Mouse (Mus musculus): ENCODE results near the gene Mtfr1l. TPM values are rescaled to one million over a fixed set of nuclear protein-coding genes. Genes with fewer than 3 reads are reported as not detected.
A peak's percentile ranks its signal among the peaks of the same experiment; 100 is the strongest.
"Not testable (repeated sequence)": the region's sequence is repeated elsewhere in the genome, so short reads cannot be mapped to it uniquely, and the experiment has no call there.

The Mtfr1l gene
- polyA plus RNA-seq, 1 experiment from 2014 or later = 53.7 TPM

DNA sequence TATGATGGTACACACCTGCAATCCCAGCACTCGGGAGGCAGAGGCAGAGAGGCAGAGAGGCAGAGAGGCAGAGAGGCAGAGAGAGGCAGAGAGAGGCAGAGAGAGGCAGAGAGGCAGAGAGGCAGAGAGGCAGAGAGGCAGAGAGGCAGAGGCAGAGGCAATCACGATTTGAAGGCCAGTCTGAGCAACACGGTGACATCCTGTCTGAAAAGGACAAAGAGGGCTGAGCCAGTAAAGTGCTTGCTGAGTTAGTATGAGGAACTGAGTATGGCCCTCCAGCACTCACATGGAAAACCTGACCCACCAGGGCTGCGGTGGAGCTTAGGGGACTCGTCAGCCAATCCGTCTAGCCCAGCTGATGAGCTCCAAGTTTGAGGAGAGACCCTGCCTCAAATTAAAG, 36.2 kb downstream of the Mtfr1l start:
- ATAC-seq (ENCODE audit: low read depth); H3K4me2 ChIP-seq: not testable (repeated sequence)

DNA sequence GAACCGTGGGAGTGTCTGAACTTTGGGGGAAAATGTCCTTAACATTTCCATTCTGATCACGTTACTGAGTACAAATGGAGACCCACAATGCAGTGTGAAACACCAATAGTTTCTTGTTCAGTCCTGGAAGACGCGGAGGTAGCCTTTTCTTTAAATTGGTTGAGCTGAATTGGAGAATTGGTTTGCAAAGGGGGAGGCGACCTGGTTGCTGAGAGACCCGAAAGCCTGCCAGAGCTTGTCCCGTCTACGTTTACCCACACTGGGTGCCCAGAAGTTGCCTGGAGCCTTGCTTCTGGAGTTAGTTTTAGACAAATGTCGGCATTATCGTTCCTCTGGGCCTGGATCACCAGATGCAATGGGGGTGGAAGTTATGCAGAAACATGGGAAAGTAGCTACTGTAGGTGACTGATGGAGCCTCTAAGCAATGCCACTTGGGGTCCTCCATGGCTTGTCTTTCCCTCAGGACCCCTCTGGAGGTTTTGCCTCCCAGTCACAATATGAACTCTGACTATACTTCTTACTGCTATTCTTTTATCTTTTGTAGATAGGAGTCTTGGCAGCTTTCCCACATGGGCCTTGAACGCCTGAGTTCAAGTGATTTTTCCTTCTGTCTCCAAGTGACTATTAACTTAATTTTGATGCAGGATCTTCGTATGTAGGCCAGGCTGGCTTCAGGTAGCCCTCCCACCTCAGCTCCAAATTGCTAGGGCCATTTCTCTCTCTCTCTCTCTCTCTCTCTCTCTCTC, 37.0 kb downstream of the Mtfr1l start:
- DNase-seq (no peak), ATAC-seq (ENCODE audit: low read depth) (no peak)
- 59% methylated on average over 12 of the region's 12 CpGs for WGBS (ENCODE audit: insufficient replicate concordance)
- H3K4me3 ChIP-seq (replicated peaks) = peak overlapping the region; percentile 62
- peak overlapping the region; percentile 71 for H3K9ac ChIP-seq
- no peak overlapping the region; the same call in 1 of the 2 replicates for H3K27ac ChIP-seq
- no peaks in the 10 kb centered on the region for H3K27me3 ChIP-seq
- H3K4me1 ChIP-seq (replicated peaks) = peaks cover 71% of the 10 kb centered on the region
- peak overlapping the region; percentile 93 for H3K4me2 ChIP-seq
- H3K9me3 ChIP-seq (replicated peaks) = no peaks in the 10 kb centered on the region
- no peaks in the 10 kb centered on the region for H3K36me3 ChIP-seq

More for the DNA sequence above, 36.2 kb downstream of the Mtfr1l start:
- H3K4me3 ChIP-seq (replicated peaks); H3K27me3 ChIP-seq; H3K27ac ChIP-seq; H3K36me3 ChIP-seq; DNase-seq; H3K9ac ChIP-seq; H3K9me3 ChIP-seq (replicated peaks): not testable (repeated sequence)
- peaks cover 76% of the 10 kb centered on the region for H3K4me1 ChIP-seq (replicated peaks)
- WGBS (ENCODE audit: insufficient replicate concordance) = 50% methylated on average over 6 of the region's 6 CpGs

DNA sequence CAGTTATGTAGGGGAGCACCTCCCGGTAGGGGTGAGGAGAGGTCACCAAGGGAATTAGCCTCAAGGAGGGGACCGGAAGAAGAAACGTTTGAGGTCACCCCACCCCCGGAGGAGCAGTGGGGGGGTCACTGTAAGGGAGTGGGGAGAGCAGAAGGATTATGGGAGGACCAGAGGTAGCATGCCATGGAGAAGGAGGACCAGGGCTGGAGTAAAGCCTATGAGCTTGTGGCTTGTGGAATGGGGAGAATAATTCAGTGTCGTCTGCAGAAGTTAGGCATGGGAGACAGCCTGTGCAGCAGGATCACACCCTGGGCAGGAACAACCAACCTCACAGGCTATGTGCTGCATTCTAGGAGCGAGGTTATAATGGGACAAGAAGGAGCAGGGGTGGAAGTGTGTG, 38.0 kb downstream of the Mtfr1l start:
- peak overlapping the region; percentile 93 for H3K4me2 ChIP-seq
- H3K36me3 ChIP-seq = no peaks in the 10 kb centered on the region
- peak; percentile 17 for ATAC-seq (ENCODE audit: low read depth)
- H3K4me1 ChIP-seq (replicated peaks) = peaks cover 66% of the 10 kb centered on the region
- H3K27me3 ChIP-seq = no peaks in the 10 kb centered on the region
- H3K9ac ChIP-seq = peak overlapping the region; percentile 71
- DNase-seq = no peak
- H3K27ac ChIP-seq = peak overlapping the region; percentile 83
- H3K4me3 ChIP-seq (replicated peaks) = peak overlapping the region; percentile 62
- no peaks in the 10 kb centered on the region for H3K9me3 ChIP-seq (replicated peaks)
- 8% methylated on average over 6 of the region's 6 CpGs for whole genome bisulfite sequencing (ENCODE audit: insufficient replicate concordance)

DNA sequence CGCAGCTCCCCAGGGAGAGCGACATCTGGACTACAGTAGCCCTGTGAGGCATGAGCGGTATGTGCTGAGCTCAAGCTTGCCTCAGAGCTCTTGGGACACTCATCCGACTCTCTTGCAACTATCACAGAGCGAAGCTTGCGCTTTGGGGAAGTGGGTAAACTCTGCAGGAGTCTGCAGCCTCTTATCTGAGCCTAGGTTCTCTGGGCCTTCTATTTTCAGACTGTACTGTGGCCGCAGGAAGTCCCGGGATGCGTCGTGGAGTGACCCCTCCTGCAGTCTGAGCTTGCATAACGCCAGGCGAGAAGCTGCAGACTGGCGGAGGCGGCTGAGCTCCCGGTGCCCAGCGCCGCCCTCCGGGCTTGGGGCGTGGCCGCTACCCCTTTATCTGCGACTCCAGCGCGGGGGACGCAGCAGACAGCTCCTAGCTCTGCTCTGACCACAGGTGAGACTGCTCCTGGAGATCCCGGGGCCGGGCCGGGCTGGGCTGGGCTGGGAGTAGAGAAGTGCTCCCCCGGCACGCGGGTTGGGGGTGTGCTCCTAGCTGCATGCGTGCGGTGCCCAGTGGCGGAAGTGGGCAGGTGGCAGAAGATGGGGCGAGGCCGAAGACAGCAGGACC, 38.5 kb downstream of the Mtfr1l start, which contains the start of gene Paqr7:
TSS of gene Paqr7 (plus strand) at position 103 of the 616 bp plus-strand sequence.
- under 1% methylated on average over 35 of the region's 35 CpGs for WGBS (ENCODE audit: insufficient replicate concordance)
- DNase-seq (peak; percentile 74), ATAC-seq (ENCODE audit: low read depth) (peak; percentile 88)
- H3K4me3 ChIP-seq (replicated peaks) = peak within 1 kb of the TSS; percentile 62
- H3K4me1 ChIP-seq (replicated peaks) = peaks cover 63% of the 10 kb centered on the region
- no peaks in the 10 kb centered on the region for H3K36me3 ChIP-seq
- H3K9ac ChIP-seq = peak within 1 kb of the TSS; percentile 71
- H3K9me3 ChIP-seq (replicated peaks) = no peaks in the 10 kb centered on the region
- peak within 1 kb of the TSS; percentile 83 for H3K27ac ChIP-seq
- H3K27me3 ChIP-seq = no peaks in the 10 kb centered on the region
- H3K4me2 ChIP-seq = peak within 1 kb of the TSS; percentile 93

DNA sequence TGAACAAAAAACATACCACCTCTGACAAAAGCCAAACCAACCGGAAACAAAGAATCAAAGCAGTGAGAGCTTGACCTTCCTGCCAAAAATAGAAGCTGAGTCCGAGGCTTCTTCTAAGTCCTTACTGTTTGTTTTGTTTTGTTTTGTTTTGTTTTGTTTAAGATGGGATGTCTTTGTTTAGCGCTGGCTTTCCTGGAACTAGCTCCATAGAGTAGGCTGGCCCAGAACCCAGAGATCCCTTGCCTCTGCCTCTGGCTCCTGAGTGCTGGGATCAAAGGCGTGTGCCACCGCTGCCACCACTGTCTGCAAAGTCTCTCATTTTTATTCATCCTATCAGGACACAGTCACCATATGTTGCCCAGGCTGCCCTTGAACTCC, 39.7 kb downstream of the Mtfr1l start:
- DNase-seq (no peak), ATAC-seq (ENCODE audit: low read depth) (no peak)
- Histone ChIP-seq H3K9me3 (replicated peaks) (no peaks in the 10 kb centered on the region), H3K36me3 (no peaks in the 10 kb centered on the region), H3K4me3 (replicated peaks) (no peak overlapping the region), H3K4me2 (no peak overlapping the region), H3K4me1 (replicated peaks) (peaks cover 64% of the 10 kb centered on the region), H3K27ac (peak overlapping the region; percentile 83; the same call in 1 of the 2 replicates), H3K9ac (no peak overlapping the region), H3K27me3 (no peaks in the 10 kb centered on the region)
- WGBS (ENCODE audit: insufficient replicate concordance) = 64% methylated on average over 5 of the region's 5 CpGs

DNA sequence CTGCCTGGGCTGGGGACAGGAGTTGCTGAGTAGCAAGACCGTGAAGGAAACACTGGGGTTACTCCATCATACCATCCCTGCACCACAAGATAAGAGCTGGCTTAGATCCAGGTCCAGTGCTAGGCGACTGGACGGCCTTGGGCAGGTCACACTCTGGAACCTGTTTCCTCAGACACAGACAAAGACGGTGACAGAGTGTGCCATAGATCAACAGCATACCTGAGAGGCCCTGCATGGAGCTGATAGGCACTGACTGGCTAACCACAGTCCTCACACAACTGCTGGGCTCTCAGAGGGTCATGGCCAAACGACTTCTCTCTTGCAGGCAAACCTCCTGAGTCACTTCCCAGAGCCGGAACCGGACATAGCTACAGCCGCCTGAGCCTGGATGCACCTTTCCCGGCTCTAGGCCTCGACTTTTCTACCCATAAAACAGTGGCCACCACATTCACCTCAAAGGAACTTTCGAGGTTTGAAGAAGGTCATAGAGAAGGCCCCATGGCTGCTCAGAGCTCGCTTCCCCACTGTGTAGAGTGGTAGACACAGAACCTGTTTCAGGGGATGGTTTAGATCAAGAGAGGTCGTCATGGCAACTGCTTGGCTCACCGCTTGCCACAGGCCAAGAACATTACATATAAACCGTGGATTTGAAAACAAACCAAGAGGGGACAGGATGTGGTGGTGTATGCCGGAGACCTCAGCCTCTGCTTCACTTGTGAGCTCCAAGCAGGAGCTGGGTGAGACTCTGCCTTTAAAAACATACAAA, 40.2 kb downstream of the Mtfr1l start:
- ATAC-seq (ENCODE audit: low read depth) = peak; percentile 44
- Histone ChIP-seq H3K4me2 (no peak overlapping the region; the same call in 1 of the 2 replicates), H3K36me3 (no peaks in the 10 kb centered on the region), H3K27ac (peak overlapping the region; percentile 45; the same call in 1 of the 2 replicates), H3K4me1 (replicated peaks) (peaks cover 65% of the 10 kb centered on the region), H3K27me3 (no peaks in the 10 kb centered on the region), H3K4me3 (replicated peaks) (no peak overlapping the region), H3K9me3 (replicated peaks) (no peaks in the 10 kb centered on the region), H3K9ac (peak overlapping the region; percentile 28; the same call in 1 of the 2 replicates)
- WGBS (ENCODE audit: insufficient replicate concordance) = 18% methylated on average over 16 of the region's 16 CpGs
- DNase-seq = no peak

DNA sequence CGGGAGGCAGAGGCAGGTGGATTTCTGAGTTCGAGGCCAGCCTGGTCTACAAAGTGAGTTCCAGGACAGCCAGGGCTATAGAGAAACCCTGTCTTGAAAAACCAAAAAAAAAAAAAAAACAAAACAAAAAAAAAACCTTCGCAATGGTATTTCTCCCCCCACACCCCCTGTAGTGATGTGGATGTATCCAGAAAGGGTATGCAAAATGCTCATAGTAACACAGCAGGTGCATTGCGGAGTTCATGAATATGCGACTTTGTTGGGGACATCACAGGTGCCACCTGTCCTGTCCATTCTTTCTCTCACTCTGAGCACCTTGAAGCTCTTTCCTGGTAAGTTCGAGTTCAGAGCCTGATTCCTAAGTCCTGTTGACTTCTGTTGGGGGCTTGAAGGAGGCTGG, 41.0 kb downstream of the Mtfr1l start:
- Histone ChIP-seq H3K9ac (0 out of 2 replicates have a peak overlapping the region, but pooled peaks have one; percentile 28), H3K4me1 (replicated peaks) (peaks cover 70% of the 10 kb centered on the region)
- H3K27ac ChIP-seq; H3K4me3 ChIP-seq (replicated peaks); DNase-seq; H3K9me3 ChIP-seq (replicated peaks); H3K4me2 ChIP-seq; ATAC-seq (ENCODE audit: low read depth); H3K36me3 ChIP-seq; H3K27me3 ChIP-seq: not testable (repeated sequence)
- 71% methylated on average over 6 of the region's 6 CpGs for WGBS (ENCODE audit: insufficient replicate concordance)

DNA sequence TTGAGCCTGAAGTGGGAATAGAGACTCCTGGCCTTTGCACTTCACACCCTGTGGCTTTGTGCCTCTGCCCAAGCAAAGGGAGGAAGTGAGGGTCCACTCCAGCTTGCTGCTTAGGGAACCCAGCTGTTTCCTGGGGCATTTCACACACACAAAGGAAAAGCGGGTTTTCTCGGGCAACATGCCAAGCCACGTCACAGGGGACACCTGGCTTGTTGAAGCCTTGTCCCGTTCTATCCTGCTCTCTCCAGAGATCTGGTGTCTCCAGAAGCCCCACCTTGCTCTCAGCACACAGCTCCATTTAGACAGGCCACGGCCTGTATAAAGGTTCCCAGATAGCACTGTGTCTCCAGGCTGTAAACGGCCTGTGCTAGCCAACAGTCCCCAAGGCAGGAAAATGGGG, 43.5 kb downstream of the Mtfr1l start:
- no peaks in the 10 kb centered on the region for H3K27me3 ChIP-seq
- H3K9ac ChIP-seq = no peak overlapping the region
- DNase-seq (no peak), ATAC-seq (ENCODE audit: low read depth) (no peak)
- H3K4me3 ChIP-seq (replicated peaks) = no peak overlapping the region
- H3K36me3 ChIP-seq = no peaks in the 10 kb centered on the region
- H3K9me3 ChIP-seq (replicated peaks) = no peaks in the 10 kb centered on the region
- H3K27ac ChIP-seq = no peak overlapping the region
- WGBS (ENCODE audit: insufficient replicate concordance) = 59% methylated on average over 6 of the region's 6 CpGs
- H3K4me1 ChIP-seq (replicated peaks) = peaks cover 49% of the 10 kb centered on the region
- no peak overlapping the region for H3K4me2 ChIP-seq

DNA sequence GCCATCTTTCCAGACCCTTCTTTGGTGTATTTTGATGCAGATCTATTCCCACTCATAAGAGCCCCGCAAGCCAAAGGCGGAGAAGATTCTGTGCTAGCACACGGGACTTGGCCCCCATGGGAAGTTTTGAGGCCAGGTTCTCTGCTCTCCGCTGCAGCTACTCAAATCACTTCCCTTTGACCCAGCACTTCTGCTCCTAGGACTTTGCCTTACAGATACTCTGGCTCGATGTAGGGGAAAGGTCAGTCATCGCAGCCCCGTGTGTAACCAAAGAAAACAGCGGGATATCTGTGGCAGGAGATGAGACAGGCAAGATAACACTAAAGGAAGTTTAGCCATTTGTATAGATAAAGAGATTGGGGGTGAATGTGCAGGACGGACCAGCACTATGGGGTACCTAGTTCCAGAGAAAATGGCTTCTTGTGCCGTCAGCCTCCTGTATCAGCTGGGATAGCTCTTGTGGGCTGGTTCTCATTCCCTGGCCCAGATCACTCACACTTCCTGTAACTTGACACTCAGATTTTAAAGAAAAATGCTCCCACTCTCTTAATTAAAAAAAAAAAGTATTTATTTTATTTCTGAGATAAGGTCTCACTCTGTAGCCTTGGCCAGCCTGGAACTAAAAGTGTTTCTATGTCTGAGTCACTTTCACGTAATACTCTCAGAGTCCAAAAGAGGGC, 45.1 kb downstream of the Mtfr1l start:
- Histone ChIP-seq H3K4me1 (replicated peaks) (peaks cover 35% of the 10 kb centered on the region), H3K27ac (peak overlapping the region; percentile 51), H3K4me2 (no peak overlapping the region), H3K27me3 (no peaks in the 10 kb centered on the region), H3K9me3 (replicated peaks) (no peaks in the 10 kb centered on the region), H3K4me3 (replicated peaks) (no peak overlapping the region), H3K9ac (no peak overlapping the region), H3K36me3 (no peaks in the 10 kb centered on the region)
- WGBS (ENCODE audit: insufficient replicate concordance) = 48% methylated on average over 11 of the region's 11 CpGs
- ATAC-seq (ENCODE audit: low read depth) = 0 out of 2 replicates have a peak, but pooled peaks have one; percentile 28
- DNase-seq = no peak

DNA sequence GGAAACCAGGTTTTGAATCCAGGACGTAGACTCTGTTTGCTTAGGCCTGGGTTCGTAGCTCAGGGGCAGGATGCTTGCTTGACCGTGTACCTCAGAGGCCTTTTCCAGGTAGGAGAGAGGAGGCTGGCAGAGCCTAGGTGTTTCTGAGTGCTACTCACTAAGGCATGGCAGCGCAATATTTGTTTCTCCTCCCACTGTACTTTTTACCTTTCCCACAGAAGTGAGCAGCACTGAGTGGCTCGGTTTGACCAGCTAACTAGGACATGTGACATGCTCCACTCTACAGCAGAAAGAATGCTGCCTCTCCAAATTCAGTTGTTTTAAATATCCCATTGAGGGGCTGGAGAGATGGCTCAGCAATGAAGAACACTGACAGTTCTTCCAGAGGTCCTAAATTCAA, 47.0 kb downstream of the Mtfr1l start:
- Histone ChIP-seq H3K36me3 (no peaks in the 10 kb centered on the region), H3K27me3 (peaks cover 10% of the 10 kb centered on the region; the same call in 1 of the 2 replicates), H3K9ac (no peak overlapping the region), H3K4me3 (replicated peaks) (no peak overlapping the region), H3K27ac (no peak overlapping the region), H3K4me2 (no peak overlapping the region), H3K9me3 (replicated peaks) (no peaks in the 10 kb centered on the region), H3K4me1 (replicated peaks) (peaks cover 22% of the 10 kb centered on the region)
- 79% methylated on average over 5 of the region's 5 CpGs for WGBS (ENCODE audit: insufficient replicate concordance)
- DNase-seq (no peak), ATAC-seq (ENCODE audit: low read depth) (no peak)

Data from liver, embryonic 13.5 days (tissue).